Mouse (Mus musculus) frontal cortex, postnatal 10 days (tissue): ENCODE measurements at regions not wholly inside any gene's neighbourhood (a gene's known extent, or its start where the extent isn't known, plus 50 kb on each side); places are given as distances from the start of the nearest gene placed in this dataset.

Source experiments
- DNase-seq, 2 experiments: peaks; one replicate each; pipeline ENCODE4 v3.0.0; 2022; ENCODE audit warnings: low spot score in 2 of 2, mixed read lengths in 1 of 2

GRCm38 (mm10) chr15:36380461-36381227 is 626.9 kb downstream of the Zfp706 start:
- DNase-seq = no peak

- no peak for DNase-seq
Measured at GRCm38 (mm10) chr15:36378640-36379039, 628.9 kb downstream of the Zfp706 start.

GRCm38 (mm10) chr15:36376551-36376950 is 631.0 kb downstream of the Zfp706 start:
- DNase-seq = no peak

GRCm38 (mm10) chr15:36375549-36375885 is 632.1 kb downstream of the Zfp706 start:
- DNase-seq = no peak

DNA sequence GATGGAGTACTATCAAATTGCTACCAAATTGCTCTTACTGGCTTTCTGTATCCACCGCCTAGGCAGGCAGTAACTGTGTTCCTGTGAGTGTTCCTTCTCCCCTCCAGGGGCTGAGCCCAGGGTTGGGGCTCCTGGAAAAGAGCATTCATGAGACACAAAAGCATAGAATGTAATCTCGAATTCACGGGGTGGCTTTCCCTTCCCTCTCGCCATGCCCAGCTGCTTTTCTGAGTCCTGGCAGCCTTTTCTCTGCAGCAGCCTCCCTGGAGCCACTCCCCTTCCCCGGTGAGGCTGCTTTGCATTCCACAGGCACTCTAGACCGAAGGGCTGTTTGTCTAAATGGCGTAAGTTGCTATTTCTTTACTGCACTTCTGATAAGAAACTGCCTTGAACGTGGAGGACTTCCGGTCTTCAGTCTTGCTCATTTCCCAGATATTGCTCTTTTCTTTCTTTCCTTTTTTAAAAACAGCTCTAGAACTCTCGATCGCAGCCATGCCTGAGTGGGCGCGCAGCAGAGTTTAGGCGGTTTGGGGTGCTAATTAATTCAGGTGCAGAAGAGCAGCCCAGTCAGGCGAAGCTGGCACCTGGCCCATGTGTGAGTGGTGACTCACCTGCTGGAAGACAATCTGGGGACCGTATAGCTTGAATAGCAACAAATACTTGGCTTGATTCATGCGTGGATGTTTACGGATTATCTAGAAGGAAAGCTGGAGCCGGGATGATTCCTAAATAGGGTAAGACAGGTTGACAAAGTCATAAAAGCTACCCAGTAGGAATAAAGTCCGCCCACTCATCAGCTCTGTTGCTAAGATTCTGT is 632.6 kb downstream of the Zfp706 start:
- peak; percentile 53 to 59 for DNase-seq

DNA sequence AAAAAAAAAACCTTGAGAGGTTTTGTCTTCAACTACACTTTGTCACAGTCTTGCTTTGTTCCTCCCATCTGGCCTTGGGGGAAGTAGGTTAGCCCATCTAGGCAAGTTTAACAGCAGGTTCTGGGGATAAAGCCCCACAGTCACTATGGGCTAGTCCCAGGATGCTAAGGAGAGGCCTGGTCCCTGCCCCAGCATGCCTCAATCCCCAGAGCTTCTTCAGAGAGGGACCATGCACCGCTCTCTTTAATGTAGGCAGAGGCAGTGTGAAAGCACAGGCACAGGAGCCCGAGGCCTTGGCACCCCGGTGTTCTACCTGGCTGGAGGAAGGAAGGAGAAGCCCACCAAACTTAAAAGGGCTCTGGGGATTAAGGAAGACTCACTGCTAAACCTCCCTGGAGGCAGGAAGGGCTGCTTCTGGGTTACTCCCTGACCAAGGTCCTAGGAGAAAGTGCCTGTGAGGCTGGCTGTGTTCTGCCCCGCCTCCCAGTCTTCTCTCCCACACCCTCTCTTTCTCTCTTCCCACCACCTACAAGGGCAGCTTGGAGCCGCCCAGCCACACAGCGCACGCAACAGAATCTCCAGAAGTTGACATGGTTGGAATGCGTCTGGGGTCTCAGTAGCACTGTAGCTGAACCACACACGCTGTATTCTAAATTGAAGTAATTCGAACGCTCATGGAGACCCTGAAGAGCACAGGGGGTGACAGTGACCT is 633.5 kb downstream of the Zfp706 start:
- DNase-seq = no peak

GRCm38 (mm10) chr15:36373481-36373880 is 634.1 kb downstream of the Zfp706 start:
- no peak for DNase-seq

DNA sequence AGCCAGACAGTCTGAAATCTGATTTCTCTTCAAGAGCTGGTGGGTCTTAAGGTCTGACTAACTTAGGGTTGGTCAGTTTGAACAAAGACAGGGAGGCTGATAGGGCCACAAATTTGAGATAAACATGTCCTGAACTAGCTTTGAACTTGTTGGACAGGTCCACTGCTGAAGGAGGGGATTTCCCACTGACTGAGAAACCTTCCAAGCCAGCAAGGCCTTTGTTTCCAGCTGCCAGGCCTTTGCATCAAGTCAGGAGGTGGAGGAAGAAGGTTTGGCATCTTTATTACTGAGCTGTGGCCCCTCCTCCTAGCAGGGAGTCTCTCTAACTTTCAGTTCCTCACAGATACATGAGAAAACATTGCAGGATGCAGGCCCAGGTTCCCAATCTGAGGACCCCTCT is 636.2 kb downstream of the Zfp706 start:
- DNase-seq = no peak

DNA sequence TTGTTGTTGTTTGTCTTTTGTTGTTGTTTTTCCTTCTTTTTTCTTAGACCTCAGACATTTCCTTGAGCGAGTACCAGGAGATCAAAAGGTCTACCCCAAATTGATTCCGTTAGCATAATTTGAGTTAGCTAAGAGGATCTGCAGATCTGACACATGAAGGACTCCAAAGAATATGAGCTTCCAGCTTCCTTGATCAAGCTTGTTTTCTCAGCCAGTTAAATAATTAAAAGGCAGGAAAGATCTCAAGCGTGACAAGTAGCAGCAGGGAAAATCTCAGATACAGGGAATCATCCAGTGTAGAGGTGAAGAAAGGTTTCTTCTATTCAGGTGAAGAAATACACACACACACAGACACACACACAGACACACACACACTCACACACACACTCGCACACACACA is 636.7 kb downstream of the Zfp706 start:
- DNase-seq = no peak

DNA sequence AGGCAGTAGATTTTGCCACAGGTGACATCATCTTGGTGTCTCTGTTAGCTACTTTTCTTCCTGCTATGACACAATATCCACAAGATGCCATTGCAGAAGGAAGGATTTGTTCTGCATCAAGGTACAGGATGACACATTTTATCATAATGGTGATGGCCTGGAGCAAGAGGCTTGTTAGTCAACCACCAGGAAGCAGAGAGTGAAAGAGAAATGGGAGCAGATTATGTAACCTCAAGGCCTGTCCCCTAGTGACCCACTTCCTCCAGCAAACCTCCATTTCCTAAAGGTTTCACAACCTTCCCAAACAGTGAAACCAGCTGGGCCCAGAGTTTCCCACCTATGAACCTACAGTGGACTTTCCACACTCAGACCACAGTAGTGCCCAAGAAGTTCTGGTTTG is 640.3 kb downstream of the Zfp706 start:
- DNase-seq = no peak

- DNase-seq = no peak
Measured at GRCm38 (mm10) chr15:36364757-36365156, 642.8 kb downstream of the Zfp706 start.

DNA sequence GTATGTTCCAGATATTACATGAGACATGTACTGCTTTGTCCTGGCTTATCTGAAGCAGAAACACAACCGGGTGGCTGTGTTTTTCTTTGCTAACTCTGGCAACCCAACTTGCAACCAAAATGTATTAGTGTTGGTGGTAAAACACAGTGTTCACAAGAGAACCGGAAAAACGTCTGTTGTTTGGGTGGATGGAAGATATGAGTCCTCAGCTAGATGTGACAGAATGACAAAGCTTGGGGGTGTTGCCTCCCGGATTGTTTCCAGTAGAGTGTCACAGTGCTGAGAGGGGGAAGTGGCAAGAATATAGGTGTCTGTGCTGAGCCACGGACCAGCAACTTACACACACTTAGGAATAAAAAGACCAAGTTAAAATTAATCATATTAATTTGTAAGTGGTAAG is 643.5 kb downstream of the Zfp706 start:
- no peak for DNase-seq

DNA sequence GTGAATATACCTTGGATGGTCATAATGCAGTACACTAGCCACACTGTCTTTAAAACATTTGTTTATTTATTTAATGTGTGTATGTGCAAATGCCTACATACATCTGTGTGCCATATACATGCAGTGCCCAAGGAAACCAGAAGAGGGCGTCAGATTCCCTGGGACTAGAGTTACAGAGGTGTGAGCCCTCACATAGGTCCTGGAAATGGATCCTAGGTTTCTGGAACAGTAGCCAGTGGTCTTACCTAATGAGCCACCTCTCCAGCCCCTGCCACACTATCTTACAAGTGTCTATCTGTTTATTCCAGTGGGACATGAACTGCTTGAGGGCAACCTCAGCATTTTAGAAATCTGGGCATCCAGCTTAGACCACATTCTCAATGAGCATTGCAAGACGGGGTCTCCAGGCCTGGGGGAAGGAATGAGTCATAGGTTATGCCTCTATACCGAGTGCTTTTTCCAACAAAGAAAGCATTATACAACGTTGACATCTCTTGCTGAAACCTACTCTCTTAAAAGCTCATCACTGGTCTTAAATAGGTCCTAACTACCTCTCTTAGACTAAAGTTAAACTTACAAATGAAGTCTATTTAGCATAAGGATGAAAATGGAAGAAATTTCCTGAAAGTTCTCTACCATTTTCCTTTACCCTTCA is 644.5 kb downstream of the Zfp706 start:
- no peak for DNase-seq

GRCm38 (mm10) chr15:36361522-36362148 is 645.9 kb downstream of the Zfp706 start:
- no peak for DNase-seq

- no peak for DNase-seq
Measured at GRCm38 (mm10) chr15:36360694-36361521, 646.7 kb downstream of the Zfp706 start.

GRCm38 (mm10) chr15:36355851-36356250 is 651.7 kb downstream of the Zfp706 start:
- DNase-seq = no peak

GRCm38 (mm10) chr15:36354545-36354944 is 653.0 kb downstream of the Zfp706 start:
- no peak for DNase-seq

GRCm38 (mm10) chr15:36353793-36354192 is 653.8 kb downstream of the Zfp706 start:
- no peak for DNase-seq

DNA sequence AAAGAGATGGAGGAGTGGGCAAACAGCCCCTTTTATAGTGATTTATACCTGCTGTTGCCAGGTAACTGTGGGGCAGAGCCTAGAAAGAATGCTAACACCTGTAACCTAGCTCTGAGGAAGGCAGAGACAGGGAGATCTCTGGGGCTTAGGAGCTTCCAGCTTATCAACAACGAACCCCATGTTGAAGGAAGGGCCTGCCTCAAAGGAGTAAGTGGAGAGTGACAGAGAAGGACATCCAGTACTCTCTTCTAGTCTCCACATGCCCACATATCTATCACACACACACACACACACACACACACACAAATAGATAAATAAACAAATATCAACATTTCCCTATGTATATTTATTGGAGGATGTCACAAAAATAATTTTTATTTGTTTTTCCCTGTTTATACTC is 654.6 kb downstream of the Zfp706 start:
- DNase-seq = no peak

- no peak for DNase-seq
Measured at GRCm38 (mm10) chr15:36351693-36352092, 655.9 kb downstream of the Zfp706 start.

- no peak for DNase-seq
Measured at GRCm38 (mm10) chr15:36348348-36348747, 659.2 kb downstream of the Zfp706 start.
